Mouse (Mus musculus) C2C12 (cell line): ENCODE measurements around the gene Cybb.

Source experiments
- CEBPB ChIP-seq: IDR thresholded peaks from one replicate; pipeline ENCODE4 v1.6.1; 2011; ENCODE audit warnings: low read depth, mild to moderate bottlenecking, control low read depth, moderate library complexity
- CTCF ChIP-seq: IDR thresholded peaks from one replicate; pipeline ENCODE4 v1.5.1; 2011; ENCODE audit not compliant: control insufficient read depth, insufficient read depth, insufficient read length
- FOSL1 ChIP-seq: IDR thresholded peaks from one replicate; pipeline ENCODE4 v1.8.0; 2011; ENCODE audit warnings: mild to moderate bottlenecking, low read length; ENCODE audit not compliant: poor library complexity, insufficient read depth, severe bottlenecking
- MAX ChIP-seq: IDR thresholded peaks from one replicate; pipeline ENCODE4 v1.6.1; 2011; ENCODE audit warnings: mild to moderate bottlenecking, control low read depth
- USF1 ChIP-seq: IDR thresholded peaks from one replicate; pipeline ENCODE4 v1.6.1; 2011; ENCODE audit warnings: low read depth, mild to moderate bottlenecking, control low read depth, moderate library complexity

DNA sequence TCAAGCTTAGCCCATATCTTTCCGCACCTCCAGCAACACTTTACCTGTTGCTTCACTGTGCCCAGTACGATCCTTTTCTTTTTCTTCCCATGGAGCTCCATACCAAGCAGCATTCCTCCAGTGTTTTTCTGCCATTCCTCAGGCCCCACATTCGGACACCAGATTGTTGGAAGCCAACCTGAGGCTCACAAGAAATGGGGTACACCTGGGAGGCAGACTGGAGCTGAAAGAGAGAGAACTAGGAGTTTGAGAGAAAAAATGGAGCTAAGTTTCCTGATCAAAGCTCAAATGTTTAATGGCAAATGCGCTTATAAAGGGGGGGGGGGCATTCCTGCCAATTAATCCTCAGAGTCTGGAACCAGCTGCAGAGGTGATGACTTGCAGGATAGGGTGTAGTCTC, at the start of gene Cybb:
- no peak for TF ChIP-seq MAX
- no peak for TF ChIP-seq CTCF
- TF ChIP-seq CEBPB, result no peak
- no peak for TF ChIP-seq USF1
- TF ChIP-seq FOSL1, result no peak
